Mouse (Mus musculus) spleen, postnatal 36 days (tissue): ENCODE results near the gene Pid1.
"Not testable (repeated sequence)": the region's sequence is repeated elsewhere in the genome, so short reads cannot be mapped to it uniquely, and the experiment has no call there.

Experiments
- DNase-seq, 2 experiments: peaks; one replicate each; pipeline ENCODE4 v3.0.0; 2022; ENCODE audit warnings: low spot score in 2 of 2, mixed read lengths in 1 of 2

The Pid1 gene

DNA sequence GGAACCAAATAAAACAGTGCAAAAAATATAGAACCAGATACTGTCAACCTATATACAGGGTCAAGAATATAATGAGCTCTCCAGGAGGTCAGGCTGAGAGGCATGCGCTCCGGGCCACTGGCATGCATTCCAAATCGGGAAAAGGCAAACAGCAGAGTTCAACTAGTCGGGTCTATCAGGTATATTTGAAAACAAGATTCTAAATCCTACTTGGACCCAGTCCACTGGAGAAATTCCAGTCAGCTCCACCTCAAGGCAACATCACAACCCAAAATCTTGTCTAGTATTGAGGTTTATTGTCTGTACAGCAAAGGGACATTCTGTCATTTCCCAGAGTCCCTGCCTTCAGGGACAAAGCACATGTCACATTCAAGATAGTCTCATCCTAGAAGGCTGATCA lies 91.0 kb downstream of the Pid1 start:
- DNase-seq: no peak

DNA sequence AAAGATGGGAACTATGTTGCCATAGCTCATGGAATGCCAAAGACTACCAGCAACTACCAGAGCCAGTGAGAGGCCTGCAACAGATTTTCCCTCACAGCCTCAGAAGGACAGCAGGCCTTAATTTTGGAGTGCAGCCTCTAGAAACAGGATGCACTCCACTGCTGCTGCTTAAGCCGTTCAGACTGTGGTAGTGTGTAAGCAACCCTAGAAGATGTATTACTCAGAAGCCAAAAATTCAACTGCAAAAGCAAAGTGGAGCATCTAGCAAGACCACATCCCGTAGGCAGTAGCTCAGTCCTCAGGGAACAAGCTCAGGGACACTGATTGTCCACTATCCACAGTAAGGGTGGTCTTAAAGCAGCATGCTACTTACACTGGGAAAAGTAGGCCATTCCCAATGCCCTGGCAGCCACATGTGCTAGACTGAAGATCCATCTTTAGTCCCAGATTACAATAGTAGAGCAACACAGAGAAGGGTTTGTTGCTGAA lies 92.2 kb downstream of the Pid1 start:
- DNase-seq: no peak

DNA sequence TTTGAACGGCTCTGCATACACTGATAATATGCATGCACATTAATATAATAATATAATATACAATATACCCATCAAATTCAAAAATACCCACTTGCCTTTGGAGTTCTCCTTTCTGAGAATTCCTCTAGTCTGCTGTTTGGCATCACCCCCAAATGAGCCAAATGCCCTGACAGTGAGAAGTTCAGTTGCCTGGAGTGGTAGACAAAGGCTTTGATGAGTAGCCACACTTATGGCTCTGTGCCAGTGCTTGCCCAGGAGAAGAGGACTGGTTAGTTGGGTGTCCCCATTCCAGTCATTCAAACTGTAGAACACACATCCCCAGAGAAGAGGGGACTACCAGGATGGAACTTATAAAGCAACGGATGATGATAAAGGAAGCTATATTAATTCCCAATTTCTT lies 106.3 kb downstream of the Pid1 start:
- DNase-seq: no peak

DNA sequence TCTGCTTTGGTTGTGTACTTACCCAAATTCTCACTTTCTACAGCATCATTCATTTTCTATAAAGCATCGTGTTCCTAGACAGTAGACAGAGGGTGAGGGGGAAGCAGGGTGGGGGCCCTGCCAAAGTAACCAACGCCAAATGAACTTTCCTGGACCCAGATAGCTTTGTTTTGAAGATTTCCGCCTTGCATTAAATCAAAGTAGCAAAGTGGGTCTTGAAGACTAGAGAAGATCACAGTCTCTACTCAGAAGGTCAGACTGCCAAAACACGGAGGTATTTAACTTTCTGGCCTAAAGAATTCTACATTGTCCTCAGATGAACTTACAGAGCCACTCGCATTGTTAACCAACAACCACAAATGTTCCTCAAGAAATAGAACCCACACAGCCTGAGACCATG lies 109.6 kb downstream of the Pid1 start:
- no peak for DNase-seq

DNA sequence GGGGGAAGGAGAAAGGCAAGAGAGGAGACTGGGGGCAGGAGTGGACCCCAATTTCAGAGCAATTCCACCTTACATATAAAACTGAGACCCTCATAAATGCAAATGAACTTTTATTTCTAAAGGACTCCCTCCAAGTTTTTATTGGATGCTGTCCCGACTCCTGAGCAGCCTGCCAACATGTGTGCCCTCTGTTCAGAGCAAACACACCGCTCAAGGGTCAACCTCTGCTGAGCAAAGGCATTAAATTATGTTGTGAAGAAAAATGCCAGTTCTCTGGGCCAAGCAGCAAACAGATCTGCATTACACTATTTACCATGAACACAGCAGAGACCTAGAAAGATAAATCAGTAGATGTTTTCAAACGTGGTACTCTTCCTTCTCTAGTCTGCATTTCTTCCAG lies 110.1 kb downstream of the Pid1 start:
- no peak for DNase-seq

DNA sequence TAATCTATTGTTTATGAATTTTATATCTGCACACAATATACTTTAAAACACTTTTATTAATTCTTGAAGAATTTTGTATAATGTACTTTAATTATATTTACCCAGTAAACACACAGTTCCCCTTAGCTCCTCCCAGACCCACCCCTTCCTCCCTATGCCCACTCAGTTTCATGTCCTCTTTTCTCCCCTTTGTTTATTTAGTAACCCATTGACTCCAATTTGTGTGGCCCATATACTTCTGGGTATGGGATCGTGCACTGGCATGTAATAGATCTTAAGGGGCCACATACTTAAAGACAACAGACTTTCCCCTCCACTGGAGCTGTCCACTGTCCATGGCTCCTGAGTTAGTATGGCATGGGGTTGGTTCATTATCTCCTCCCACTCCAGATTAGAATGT lies 112.8 kb downstream of the Pid1 start:
- DNase-seq: peak; percentile 6 to 17

DNA sequence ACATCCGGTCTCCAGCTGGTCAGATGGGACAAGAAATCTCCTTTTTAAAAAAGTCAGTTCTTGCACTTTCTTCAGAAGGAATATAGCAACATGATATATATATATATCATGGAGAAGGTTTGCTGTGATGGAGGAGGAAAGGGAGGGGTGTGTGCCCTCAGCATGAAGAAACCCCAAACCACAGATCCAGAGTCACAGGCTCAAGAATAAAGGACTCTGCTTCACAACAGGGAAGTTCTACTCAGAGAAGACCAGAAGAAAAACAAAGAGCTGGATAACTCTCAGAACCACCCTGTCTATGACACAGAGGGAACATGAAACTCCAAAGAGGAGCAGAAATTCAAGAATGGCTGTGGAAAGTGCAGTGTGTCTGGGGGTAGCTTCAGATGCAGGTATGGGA lies 113.2 kb downstream of the Pid1 start:
- DNase-seq: no peak

DNA sequence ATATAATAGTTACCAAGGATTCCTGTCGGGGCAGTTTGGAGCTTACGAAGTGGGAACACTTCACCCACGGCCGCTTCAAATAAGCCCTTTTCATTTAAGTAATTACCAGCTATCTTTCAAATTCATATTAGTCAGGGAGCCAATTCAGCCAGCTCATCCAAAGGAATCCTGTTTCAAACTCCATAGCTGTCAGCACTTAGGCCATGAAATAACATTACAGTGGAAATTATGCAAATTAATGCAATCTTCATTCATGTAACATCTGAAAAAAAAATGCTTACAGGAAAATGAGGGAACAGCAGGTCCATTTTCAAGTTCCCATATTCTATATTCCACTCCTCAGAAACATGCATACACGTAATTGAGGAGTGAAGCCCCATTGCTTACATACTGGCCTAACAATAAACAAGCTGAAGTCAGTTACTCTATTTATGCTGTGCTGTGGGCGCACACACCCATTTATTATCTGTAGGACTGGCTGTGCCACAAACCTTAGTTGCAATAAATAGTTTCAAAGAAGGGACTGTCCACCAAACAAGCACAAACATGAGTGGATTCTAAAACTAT lies 114.1 kb downstream of the Pid1 start:
- DNase-seq: no peak

DNA sequence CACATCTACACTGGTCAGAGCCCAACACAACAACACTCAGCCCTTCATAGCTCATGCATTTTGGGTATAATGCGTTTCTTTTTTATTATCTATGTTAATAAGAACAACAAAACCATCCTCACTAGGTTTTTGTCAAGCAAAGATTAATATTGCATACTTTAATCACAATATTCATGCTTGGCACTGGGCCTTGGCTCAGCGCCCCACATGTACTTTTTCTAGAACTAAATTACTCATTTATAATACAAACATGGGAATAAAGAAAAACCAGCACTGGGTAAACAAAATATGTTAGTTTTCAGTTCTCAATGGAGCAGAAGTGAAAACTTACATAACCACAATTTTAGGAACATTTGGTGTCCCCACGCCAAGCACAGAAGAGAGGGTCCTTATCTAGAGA lies 116.9 kb downstream of the Pid1 start:
- DNase-seq: no peak

DNA sequence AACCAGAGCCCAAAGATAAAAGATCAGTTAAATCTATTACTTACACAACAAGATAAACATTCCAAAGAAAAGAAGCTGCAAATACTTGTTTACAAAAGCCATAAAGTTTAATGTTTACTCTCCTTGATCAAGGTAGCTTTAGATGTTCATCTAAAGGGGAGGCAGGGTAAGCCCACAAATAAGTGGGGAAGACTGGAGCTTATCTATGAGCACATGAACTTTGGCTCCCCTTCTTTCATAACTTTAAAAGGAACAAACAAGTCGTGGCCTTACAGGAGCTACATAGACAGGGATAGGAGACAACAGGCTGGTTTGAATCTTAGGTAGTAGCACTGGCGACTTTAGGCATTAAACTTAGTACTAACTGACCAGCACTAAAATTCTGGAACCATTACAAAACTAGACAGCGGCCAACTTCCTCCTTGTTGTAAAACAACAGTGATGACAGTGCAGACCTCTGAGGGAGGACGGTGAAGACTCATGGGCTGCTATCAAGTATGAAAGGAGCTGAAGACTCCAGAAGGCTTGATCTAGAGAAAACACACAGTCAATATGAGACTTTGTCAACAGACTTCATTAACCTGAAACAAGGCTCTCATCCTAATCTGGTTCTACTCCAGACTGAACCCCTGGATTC lies 122.7 kb downstream of the Pid1 start:
- no peak for DNase-seq

DNA sequence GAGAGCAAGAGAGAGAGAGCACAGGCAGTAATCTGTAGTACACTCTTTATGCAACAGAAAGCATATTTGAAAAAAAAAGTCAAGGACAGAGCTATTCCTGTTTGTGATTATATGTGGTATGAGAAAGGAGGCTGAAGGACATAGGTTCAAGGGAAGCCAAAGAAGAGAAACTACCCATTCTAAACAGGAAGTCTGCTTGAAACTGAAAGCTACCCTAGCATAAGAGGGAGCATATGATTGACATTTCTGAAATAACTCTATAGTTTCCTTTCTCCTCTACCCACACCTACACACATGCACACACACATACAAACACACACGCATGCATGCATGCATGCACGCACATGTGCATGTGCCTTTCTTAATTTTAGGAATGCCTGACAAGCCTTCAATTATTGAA lies 123.8 kb downstream of the Pid1 start:
- DNase-seq: peak; percentile 3 to 18

DNA sequence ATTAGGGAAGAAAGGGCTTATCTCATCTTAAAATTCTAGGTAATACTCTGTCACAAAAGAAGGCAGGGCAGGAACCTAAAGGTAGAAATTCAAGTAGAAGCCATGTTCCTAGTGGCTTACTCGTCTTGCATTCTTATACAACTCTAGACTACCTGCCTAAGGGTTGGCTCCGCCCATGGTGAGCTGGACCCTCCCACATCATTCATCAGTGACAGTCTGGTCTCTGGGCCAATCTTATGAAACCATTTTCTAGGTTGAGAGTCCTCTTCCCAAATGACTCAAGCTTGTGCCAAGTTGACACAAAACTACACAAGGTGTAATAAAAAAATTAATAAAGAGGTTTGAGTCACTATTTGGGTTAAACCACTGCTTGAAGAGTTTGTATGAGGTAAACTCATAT lies 133.5 kb downstream of the Pid1 start:
- no peak for DNase-seq

DNA sequence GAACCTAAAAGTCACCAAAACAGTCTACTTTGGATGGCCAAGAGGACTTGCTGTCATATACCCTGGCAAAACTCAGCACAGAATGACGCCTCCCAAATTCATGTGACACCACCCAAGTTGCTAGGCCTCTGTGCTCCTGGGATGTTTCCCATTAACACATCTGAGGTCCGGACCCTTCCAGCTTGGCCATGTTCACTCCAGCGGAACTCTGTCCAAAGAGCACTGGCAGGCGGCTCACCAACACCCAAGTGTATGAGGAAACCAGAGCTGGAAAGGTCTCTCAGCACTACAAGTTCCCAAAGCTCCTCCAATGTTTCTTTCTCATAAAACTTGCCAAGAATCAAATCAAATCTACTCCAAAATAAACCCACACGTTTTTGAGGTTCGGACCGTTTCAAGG lies 138.4 kb downstream of the Pid1 start:
- DNase-seq: no peak

DNA sequence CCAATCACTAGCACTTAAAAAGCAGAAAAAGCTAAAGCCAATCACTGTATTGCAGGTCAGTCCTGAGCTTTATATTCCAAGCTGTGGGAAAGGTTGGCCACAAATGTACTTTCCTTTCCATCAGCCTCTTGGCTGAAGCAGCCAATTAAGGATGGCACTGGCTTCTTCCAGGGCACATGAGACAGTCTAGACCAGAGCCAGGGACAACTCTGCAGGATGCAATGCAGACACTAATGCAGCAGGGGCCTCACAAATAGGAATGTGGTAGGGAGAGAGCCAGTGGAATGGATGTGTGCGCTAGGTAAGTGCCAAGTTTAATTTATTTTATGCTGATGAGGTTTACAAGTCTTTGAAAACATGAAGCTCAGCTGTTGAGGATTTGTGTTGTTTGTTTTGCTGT lies 141.9 kb downstream of the Pid1 start:
- DNase-seq: no peak

DNA sequence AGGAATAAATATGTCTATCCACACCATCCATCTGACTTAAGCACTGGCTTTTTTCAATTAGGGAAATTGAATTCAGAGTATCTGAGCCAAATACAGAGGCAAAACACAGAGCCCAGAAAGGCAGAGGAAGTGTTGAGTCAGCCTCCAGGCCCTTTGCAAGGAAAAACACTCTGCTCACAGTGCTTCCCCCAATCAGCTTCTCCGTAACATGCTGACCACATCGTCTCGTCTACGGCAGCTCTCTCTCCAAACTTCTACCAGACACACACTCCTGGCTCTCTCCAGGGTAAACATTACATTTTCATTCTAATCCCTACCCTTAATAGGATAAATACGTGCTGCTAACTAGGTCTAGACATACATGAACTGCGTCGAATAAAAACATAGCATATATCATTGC lies 145.4 kb downstream of the Pid1 start:
- DNase-seq: no peak

DNA sequence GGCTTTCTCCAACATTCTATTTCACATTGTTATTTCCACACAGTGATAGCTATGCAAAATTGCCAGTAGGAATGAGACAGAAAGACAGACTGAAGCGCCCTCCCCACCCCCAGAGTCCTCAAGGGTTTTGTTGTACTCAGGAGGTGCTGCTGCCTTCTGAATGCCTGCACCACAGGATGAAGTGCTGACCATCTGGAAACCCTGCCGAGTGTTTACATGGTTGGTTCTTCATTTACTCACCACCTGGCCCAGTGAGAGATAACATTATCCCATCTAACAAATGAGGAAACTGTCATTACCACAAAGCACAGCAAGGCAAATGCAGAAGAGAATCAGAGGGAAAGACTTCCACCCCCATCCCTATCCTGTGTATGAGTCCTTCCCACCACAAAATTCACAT lies 146.2 kb downstream of the Pid1 start:
- no peak for DNase-seq

DNA sequence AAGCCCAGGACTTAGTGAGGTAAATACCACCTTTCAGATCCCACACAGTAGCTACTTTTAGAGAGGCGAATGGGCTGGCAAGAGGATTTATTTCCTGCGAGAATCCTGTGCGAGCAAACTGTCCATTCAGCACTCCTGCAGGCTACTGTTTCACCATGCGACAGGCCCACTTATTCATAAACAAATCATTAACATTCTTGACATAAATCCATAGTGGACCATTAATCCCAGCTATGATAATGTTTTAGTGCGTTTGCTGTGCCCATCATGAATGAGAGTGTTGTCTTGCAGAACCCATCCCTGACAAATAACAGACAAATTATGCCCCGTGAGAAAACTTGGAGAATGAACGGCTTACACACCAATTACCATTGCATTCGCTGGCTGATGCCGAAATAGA lies 152.5 kb downstream of the Pid1 start:
- DNase-seq: no peak

DNA sequence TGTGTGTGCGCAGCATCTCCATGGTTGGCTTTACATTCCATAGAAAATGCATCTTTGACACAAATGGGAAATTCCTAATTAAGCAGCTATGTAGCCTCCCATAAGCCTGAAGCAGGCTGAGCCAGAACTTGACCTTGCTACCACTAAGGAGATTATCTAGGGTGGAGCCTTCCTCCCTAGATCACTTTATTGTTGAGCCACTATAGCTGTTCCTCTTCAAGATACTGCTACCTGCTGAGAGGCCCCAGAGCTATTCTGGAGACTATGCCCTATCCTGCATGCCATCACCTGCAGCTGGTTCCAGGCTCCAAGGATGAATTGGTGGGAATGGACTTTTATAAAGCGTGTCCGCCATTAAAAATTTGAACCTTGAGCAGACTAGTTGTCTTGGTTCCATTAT lies 158.2 kb downstream of the Pid1 start:
- DNase-seq: not testable (repeated sequence)

DNA sequence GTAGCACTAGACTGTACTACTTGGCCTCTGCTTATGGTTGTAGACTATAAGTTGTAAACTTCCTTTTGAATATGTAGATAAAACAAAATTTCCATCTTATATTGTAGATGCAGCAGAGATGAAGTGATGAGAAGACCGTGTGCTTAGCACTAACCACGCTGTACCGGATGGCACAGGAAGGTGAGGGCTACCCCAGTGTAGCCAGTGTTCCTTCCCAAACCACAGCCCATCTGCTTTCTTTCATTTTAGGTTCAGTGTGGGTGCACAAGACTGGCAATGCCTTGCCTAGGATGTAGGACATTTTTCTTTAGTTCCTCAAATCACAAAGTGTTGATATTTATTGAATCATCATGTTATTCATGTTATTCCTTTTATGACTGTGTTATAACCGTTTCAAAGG lies 160.5 kb downstream of the Pid1 start:
- DNase-seq: no peak

DNA sequence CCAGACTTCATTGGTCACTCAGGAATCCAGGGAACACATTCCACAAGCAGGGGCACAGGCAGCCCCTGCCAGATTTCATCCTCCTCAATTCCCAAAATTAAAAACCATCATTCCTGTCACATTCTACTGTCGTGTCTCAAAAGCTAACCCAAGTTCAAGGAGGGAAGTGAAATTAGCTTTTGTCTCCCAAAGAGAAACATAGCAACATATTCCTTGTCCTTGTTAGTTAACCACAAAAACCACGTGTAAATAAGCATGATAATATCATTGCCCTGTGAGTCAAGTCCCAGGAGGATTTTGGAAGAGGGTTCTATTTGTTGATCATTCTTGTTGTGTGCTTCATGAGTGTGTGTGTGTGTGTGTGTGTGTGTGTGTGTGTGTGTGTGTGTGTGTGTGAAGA lies 164.1 kb downstream of the Pid1 start:
- DNase-seq: no peak

DNA sequence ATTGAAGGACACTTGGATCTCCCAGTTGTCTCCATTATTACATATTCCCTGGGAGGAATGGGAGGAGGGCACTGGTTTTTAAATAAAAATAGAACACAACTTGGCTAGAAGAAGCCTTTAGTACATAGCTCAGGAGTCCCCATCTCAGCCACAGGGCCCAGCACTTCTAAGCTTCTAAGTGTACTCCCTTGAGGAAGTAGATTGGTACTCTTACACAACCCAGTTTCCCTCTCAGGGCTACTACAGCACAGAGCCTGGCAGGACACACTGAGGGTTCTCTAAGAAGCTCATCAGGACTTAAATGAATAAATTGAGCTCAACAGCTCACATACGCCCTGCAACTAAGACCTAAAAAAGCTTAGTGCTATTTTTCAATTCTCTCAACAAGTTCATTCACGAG lies 165.1 kb downstream of the Pid1 start:
- peak in 1 of 2 experiments; percentile 2 for DNase-seq

DNA sequence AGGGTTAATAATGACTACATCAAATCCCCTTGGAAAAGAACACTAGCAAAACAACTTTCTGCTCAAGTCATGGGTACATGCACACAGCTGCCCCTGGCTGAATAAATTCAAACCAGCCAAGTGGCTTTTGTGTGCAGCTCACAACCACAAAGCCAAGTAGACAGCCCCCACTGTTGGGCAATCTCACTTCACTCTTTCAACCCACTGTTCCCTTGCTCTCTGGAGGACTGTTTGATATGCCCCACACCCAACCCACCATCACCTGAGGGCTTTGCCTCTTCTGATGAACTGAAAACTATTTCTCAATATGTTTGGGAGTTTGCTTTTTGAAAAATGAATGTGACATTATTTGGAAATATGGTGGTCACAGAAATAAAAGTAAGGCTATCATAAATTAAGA lies 171.8 kb downstream of the Pid1 start:
- no peak for DNase-seq

DNA sequence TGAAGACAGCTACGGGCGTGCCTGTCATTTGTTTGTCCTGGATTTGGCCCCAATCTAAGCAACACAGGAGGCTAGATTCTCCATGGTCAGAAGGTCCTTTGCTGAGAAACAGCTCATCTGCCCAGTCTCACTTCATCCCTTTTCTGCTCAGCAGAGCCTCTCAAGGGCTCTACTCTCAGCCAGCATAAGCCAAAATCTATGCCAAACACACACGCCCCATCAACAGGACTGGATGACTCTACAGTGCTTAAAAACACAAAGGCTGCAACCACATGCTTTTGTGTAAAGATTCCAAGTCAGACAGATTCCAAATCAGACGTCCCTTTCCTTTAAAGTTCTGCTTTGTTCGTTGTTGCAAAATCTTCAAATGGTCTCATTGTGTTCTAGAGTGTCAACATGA lies 174.5 kb downstream of the Pid1 start:
- no peak for DNase-seq
